Comparison of ENCODE assay signal across 11 mouse cellular contexts in the genomic region with DNA sequence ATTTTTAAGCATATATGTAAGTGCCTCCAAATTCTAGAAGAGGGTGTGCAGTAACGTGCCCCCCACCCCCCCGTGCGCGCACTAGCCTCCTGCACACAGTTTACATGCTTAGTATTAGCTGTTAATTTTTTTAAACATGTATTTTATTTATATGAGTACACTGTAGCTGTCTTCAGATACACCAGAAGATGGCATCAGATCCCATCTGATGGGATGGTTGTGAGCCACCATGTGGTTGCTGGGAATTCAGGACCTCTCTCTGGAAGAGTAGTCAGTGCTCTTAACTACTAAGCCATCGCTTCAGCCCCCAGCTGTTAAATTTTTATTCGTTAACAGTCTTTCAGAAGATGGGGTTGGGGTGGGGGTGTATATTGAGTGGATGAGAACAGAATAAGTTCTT. TPM values are rescaled to one million over a fixed set of nuclear protein-coding genes. Genes with fewer than 3 reads are reported as not detected.
A peak's percentile ranks its signal among the peaks of the same experiment; 100 is the strongest.
DNase-seq lines count a peak whose midpoint lies in the region; ATAC-seq and TF ChIP-seq lines count a peak whose summit lies in the region.
"Had no signal": no experiment of that assay in that cellular context is flagged by ENCODE, and none has a peak within 500 bp of the region (broad histone marks: within the 10 kb centered on the region; RNA-seq: fewer than 3 reads in every experiment).

No protein-coding gene starts in this region.

- no peaks in the 10 kb centered on the region; the same call in 1 of the 2 replicates for H3K4me1 ChIP-seq in heart, adult 2 months (ENCODE audit: control insufficient read depth, insufficient read depth, low read length)
- H3K4me1 ChIP-seq in heart, embryonic 12.5 days (replicated peaks), result 0 out of 2 replicates have a peak, but pooled peaks cover 2% of the 10 kb centered on the region
- no peaks in the 10 kb centered on the region for H3K4me1 ChIP-seq in liver, postnatal 0 days (ENCODE audit: insufficient read depth)
- no peaks in the 10 kb centered on the region for H3K4me1 ChIP-seq in liver, embryonic 11.5 days (replicated peaks; ENCODE audit: control insufficient read depth, insufficient read depth, low read length)
- H3K4me1 ChIP-seq in midbrain, embryonic 16.5 days (ENCODE audit: control insufficient read depth, insufficient read depth, low read length), result no peaks in the 10 kb centered on the region

- H3K27ac ChIP-seq in heart, adult 2 months, result no peak overlapping the region
- no peak overlapping the region for H3K27ac ChIP-seq in heart, embryonic 12.5 days (ENCODE audit: poor library complexity, severe bottlenecking)
- no peak overlapping the region for H3K27ac ChIP-seq in liver, postnatal 0 days (ENCODE audit: low read depth)
- no peak overlapping the region for H3K27ac ChIP-seq in liver, embryonic 11.5 days (ENCODE audit: low read depth, low read length)
- no peak overlapping the region for H3K27ac ChIP-seq in midbrain, embryonic 16.5 days (ENCODE audit: low read length)

- no peak overlapping the region for H3K4me2 ChIP-seq in heart, embryonic 12.5 days
- H3K4me2 ChIP-seq in liver, postnatal 0 days (ENCODE audit: low read depth, low read length), result no peak overlapping the region
- no peak overlapping the region for H3K4me2 ChIP-seq in liver, embryonic 11.5 days
- no peak overlapping the region for H3K4me2 ChIP-seq in midbrain, embryonic 16.5 days (ENCODE audit: low read length)

- intact Hi-C loops in heart, adult 2 months (cut with DNase I), result loop anchor here (2.0 kb wide), 1 partner anchor 81 kb away; no protein-coding TSS in a partner anchor

- no peaks in the 10 kb centered on the region for H3K9me3 ChIP-seq in heart, embryonic 12.5 days (replicated peaks)
- no peaks in the 10 kb centered on the region for H3K9me3 ChIP-seq in liver, postnatal 0 days (ENCODE audit: low read length)
- no peaks in the 10 kb centered on the region for H3K9me3 ChIP-seq in liver, embryonic 11.5 days (ENCODE audit: control insufficient read depth, low read length)
- no peaks in the 10 kb centered on the region for H3K9me3 ChIP-seq in midbrain, embryonic 16.5 days (replicated peaks; ENCODE audit: control insufficient read depth, low read length, poor library complexity, severe bottlenecking)

- no peaks in the 10 kb centered on the region for H3K79me2 ChIP-seq in heart, adult 2 months (replicated peaks; ENCODE audit: control insufficient read depth, insufficient read depth, low read length)

- peak; percentile 42 for TF ChIP-seq CTCF in heart, adult 2 months (IDR thresholded peaks at IDR 0.05)
- TF ChIP-seq CTCF in liver, postnatal 0 days (IDR thresholded peaks at IDR 0.05; ENCODE audit: low read depth), result peak; percentile 42

- no peak for TF ChIP-seq POLR2A in heart, adult 2 months (IDR thresholded peaks at IDR 0.05; ENCODE audit: insufficient read depth, low read depth, low read length)

- H3K36me3 ChIP-seq in heart, adult 2 months (ENCODE audit: control insufficient read depth, insufficient read depth, low read length), result peaks cover 3% of the 10 kb centered on the region
- peaks cover 38% of the 10 kb centered on the region for H3K36me3 ChIP-seq in heart, embryonic 12.5 days
- H3K36me3 ChIP-seq in liver, postnatal 0 days (replicated peaks; ENCODE audit: insufficient read depth, low read length), result peaks cover 36% of the 10 kb centered on the region
- H3K36me3 ChIP-seq in liver, embryonic 11.5 days (ENCODE audit: control insufficient read depth, insufficient read depth, low read length), result peaks cover 9% of the 10 kb centered on the region; the same call in 1 of the 2 replicates
- H3K36me3 ChIP-seq in midbrain, embryonic 16.5 days (ENCODE audit: control insufficient read depth, insufficient read depth, low read length), result peaks cover 2% of the 10 kb centered on the region; the same call in 1 of the 2 replicates

- H3K9ac ChIP-seq in heart, adult 2 months (ENCODE audit: low read depth, low read length), result no peak overlapping the region
- H3K9ac ChIP-seq in heart, embryonic 12.5 days, result no peak overlapping the region
- no peak overlapping the region for H3K9ac ChIP-seq in liver, postnatal 0 days (replicated peaks)
- H3K9ac ChIP-seq in liver, embryonic 11.5 days (ENCODE audit: low read depth, low read length), result no peak overlapping the region
- no peak overlapping the region for H3K9ac ChIP-seq in midbrain, embryonic 16.5 days (ENCODE audit: low read depth, low read length)

- no peak for TF ChIP-seq EP300 in heart, adult 2 months (IDR thresholded peaks at IDR 0.05; ENCODE audit: insufficient read depth, low read depth, low read length)
- no peak for TF ChIP-seq EP300 in liver, postnatal 0 days (IDR thresholded peaks at IDR 0.05; ENCODE audit: low read depth)

- 91% methylated on average over 6 of the region's 6 CpGs for WGBS in heart, adult 2 months
- WGBS in heart, embryonic 12.5 days, result 95% methylated on average over 6 of the region's 6 CpGs
- WGBS in liver, postnatal 0 days (ENCODE audit: insufficient replicate concordance), result 95% methylated on average over 6 of the region's 6 CpGs
- 95% methylated on average over 6 of the region's 6 CpGs for WGBS in liver, embryonic 11.5 days
- WGBS in midbrain, embryonic 16.5 days, result 95% methylated on average over 6 of the region's 6 CpGs

- no peaks in the 10 kb centered on the region for H3K27me3 ChIP-seq in heart, adult 2 months (ENCODE audit: control insufficient read depth, insufficient read depth, low read length)
- H3K27me3 ChIP-seq in heart, embryonic 12.5 days (replicated peaks), result no peaks in the 10 kb centered on the region
- no peaks in the 10 kb centered on the region for H3K27me3 ChIP-seq in liver, postnatal 0 days (ENCODE audit: insufficient read depth, low read length)
- no peaks in the 10 kb centered on the region for H3K27me3 ChIP-seq in liver, embryonic 11.5 days (replicated peaks; ENCODE audit: control insufficient read depth, insufficient read depth, low read length)
- H3K27me3 ChIP-seq in midbrain, embryonic 16.5 days (ENCODE audit: control insufficient read depth, insufficient read depth, low read depth, low read length), result no peaks in the 10 kb centered on the region

- no peak for ATAC-seq in heart, embryonic 12.5 days (ENCODE audit: insufficient number of reproducible peaks, low FRiP score)
- ATAC-seq in liver, postnatal 0 days, result no peak
- ATAC-seq in liver, embryonic 11.5 days (replicated peaks; ENCODE audit: low FRiP score), result no peak
- peak; percentile 67; the same call in 1 of the 2 replicates for ATAC-seq in midbrain, embryonic 16.5 days

- DNase-seq in heart, adult 2 months, result no peak
- no peak for DNase-seq in liver, postnatal 0 days
- DNase-seq in liver, embryonic 11.5 days (ENCODE audit: low spot score), result no peak
- DNase-seq in R1 (ENCODE audit: low read depth, low spot score), result peak; percentile 16
- DNase-seq in urinary bladder, postnatal 36 days (ENCODE audit: low spot score in 2 of 2), result no peak
- no peak for DNase-seq in heart, adult 8-10 months (ENCODE audit: low spot score)
- DNase-seq: cerebellum, adult 8-10 months; lung, adult 2 months; right cerebral cortex, postnatal 25 days had no signal

- no peak overlapping the region for H3K4me3 ChIP-seq in heart, adult 2 months
- H3K4me3 ChIP-seq in heart, embryonic 12.5 days, result no peak overlapping the region
- no peak overlapping the region for H3K4me3 ChIP-seq in liver, postnatal 0 days (ENCODE audit: low read depth, low read length)
- H3K4me3 ChIP-seq in liver, embryonic 11.5 days (ENCODE audit: low read depth, low read length), result no peak overlapping the region
- H3K4me3 ChIP-seq in midbrain, embryonic 16.5 days (ENCODE audit: low read depth, low read length), result no peak overlapping the region

RNA-seq across cellular contexts. Expression of gene Rc3h1, which starts 29.3 kb away (rescaled TPM):
- 10 to 100 TPM; 39.0 to 42.0 TPM for total RNA-seq in heart, adult 2 months (2021)
- 9.8 and 21.1 TPM in 2 replicates for polyA plus RNA-seq in heart, adult 2 months (2012; rRNA removed)
- 7.9 and 9.6 TPM in 2 replicates for polyA plus RNA-seq in heart, embryonic 12.5 days (2016; fragmentation: Nextera tagmentation; extraction: Ambion mirVana)
- 2.5 and 2.6 TPM in 2 replicates for polyA plus RNA-seq in liver, postnatal 0 days (2015; fragmentation: Nextera tagmentation; extraction: Ambion mirVana)
- 5.6 and 5.9 TPM in 2 replicates for polyA plus RNA-seq in liver, embryonic 11.5 days (2014; fragmentation: Nextera tagmentation; extraction: Ambion mirVana)
- polyA plus RNA-seq in midbrain, embryonic 16.5 days (2015; fragmentation: Nextera tagmentation; extraction: Ambion mirVana), result 6.1 and 6.9 TPM in 2 replicates
- total RNA-seq in heart, adult 8-10 months (2022), result 10 to 100 TPM; 31.6 to 45.6 (median 40.4) TPM

RNA-seq across cellular contexts. Expression of gene Serpinc1, which starts 42.8 kb away (rescaled TPM):
- total RNA-seq in heart, adult 2 months (2021), result under 1 TPM; 0.08 to 0.32 TPM
- 0.29 and 2.3 TPM in 2 replicates for polyA plus RNA-seq in heart, adult 2 months (2012; rRNA removed)
- 2.1 and 2.3 TPM in 2 replicates for polyA plus RNA-seq in heart, embryonic 12.5 days (2016; fragmentation: Nextera tagmentation; extraction: Ambion mirVana)
- polyA plus RNA-seq in liver, postnatal 0 days (2015; fragmentation: Nextera tagmentation; extraction: Ambion mirVana), result 3,100 and 3,165 TPM in 2 replicates
- polyA plus RNA-seq in liver, embryonic 11.5 days (2014; fragmentation: Nextera tagmentation; extraction: Ambion mirVana), result 209 and 215 TPM in 2 replicates
- polyA plus RNA-seq in midbrain, embryonic 16.5 days (2015; fragmentation: Nextera tagmentation; extraction: Ambion mirVana), result 3.3 and 4.5 TPM in 2 replicates
- under 1 TPM in 3 of 4 experiments, not detected in 1; 0.17 to 0.44 (median 0.38) TPM for total RNA-seq in heart, adult 8-10 months (2022)

Comparison
In these comparisons a context has a peak if more than half of its experiments do, and no peak if none do; other contexts are left out.
1. RNA of gene Serpinc1, which starts 42.8 kb away (polyA plus RNA-seq): 3,100 to 3,165 TPM in liver, postnatal 0 days and 209 to 215 TPM in liver, embryonic 11.5 days; 3.3 to 4.5 TPM in midbrain, embryonic 16.5 days, 2.1 to 2.3 TPM in heart, embryonic 12.5 days and 0.29 to 2.3 TPM in heart, adult 2 months; every median in the first group is over 10 times any median in the second.